Mouse (Mus musculus) cerebellum, adult 11 months (tissue): ENCODE results near the gene Ptbp3.
"Not testable (repeated sequence)": the region's sequence is repeated elsewhere in the genome, so short reads cannot be mapped to it uniquely, and the experiment has no call there.

Experiments
- DNase-seq: peaks from one replicate; pipeline ENCODE4 v3.0.0; 2022

The Ptbp3 gene

GRCm38 (mm10) chr4:59549175-59549976, at the start of gene Ptbp3:
Gene Ptbp3, minus strand, starts transcription at chr4:59549364.
- DNase-seq, result peak; percentile 90

- DNase-seq, result no peak
Measured at GRCm38 (mm10) chr4:59596556-59596955, 47.4 kb upstream of the Ptbp3 start.

GRCm38 (mm10) chr4:59594614-59595013, 45.5 kb upstream of the Ptbp3 start:
- DNase-seq, result no peak

- DNase-seq, result no peak
Measured at GRCm38 (mm10) chr4:59587872-59588226, 38.7 kb upstream of the Ptbp3 start.

- DNase-seq, result no peak
Measured at GRCm38 (mm10) chr4:59587215-59587871, 38.2 kb upstream of the Ptbp3 start.

- no peak for DNase-seq
Measured at GRCm38 (mm10) chr4:59585097-59585496, 35.9 kb upstream of the Ptbp3 start.

- peak; percentile 8 for DNase-seq
Measured at GRCm38 (mm10) chr4:59582186-59582585, 33.0 kb upstream of the Ptbp3 start.

GRCm38 (mm10) chr4:59581314-59582185, 32.4 kb upstream of the Ptbp3 start, which contains the start of gene Hsdl2:
Gene Hsdl2, plus strand, starts transcription at chr4:59581563.
- DNase-seq, result peak; percentile 99

- DNase-seq, result peak; percentile 26
Measured at GRCm38 (mm10) chr4:59580495-59581281, 31.5 kb upstream of the Ptbp3 start.

GRCm38 (mm10) chr4:59575184-59575958, 26.2 kb upstream of the Ptbp3 start:
- no peak for DNase-seq

GRCm38 (mm10) chr4:59572521-59573118, 23.5 kb upstream of the Ptbp3 start:
- no peak for DNase-seq

GRCm38 (mm10) chr4:59570519-59570918, 21.4 kb upstream of the Ptbp3 start:
- DNase-seq, result not testable (repeated sequence)

- peak; percentile 54 for DNase-seq
Measured at GRCm38 (mm10) chr4:59569538-59569937, 20.4 kb upstream of the Ptbp3 start.

GRCm38 (mm10) chr4:59567576-59568260, 18.6 kb upstream of the Ptbp3 start:
- DNase-seq, result no peak

GRCm38 (mm10) chr4:59565571-59566188, 16.5 kb upstream of the Ptbp3 start:
- no peak for DNase-seq

GRCm38 (mm10) chr4:59564128-59564527, 15.0 kb upstream of the Ptbp3 start:
- no peak for DNase-seq

- DNase-seq, result no peak
Measured at GRCm38 (mm10) chr4:59560141-59560540, 11.0 kb upstream of the Ptbp3 start.

- DNase-seq, result no peak
Measured at GRCm38 (mm10) chr4:59558096-59558720, 9.0 kb upstream of the Ptbp3 start.

GRCm38 (mm10) chr4:59557343-59557742, 8.2 kb upstream of the Ptbp3 start:
- not testable (repeated sequence) for DNase-seq

- no peak for DNase-seq
Measured at GRCm38 (mm10) chr4:59555177-59555576, 6.0 kb upstream of the Ptbp3 start.
